Mouse (Mus musculus) hindbrain, postnatal 0 days (tissue): ENCODE data around the gene Ezh1. TPM values are rescaled to one million over a fixed set of nuclear protein-coding genes. Genes with fewer than 3 reads are reported as not detected.

Experiments
- ATAC-seq: fragments of 200-750 bp; cut with Nextera tagmentation; 2 replicates; pipeline ENCODE4 v1.8.0; 2017; ENCODE audit warnings: mild to moderate bottlenecking, moderate TSS enrichment, moderate library complexity
- DNase-seq: peaks from one replicate; pipeline ENCODE4 v3.0.0-alpha.2; 2015; ENCODE audit warnings: low spot score
- H3K27ac ChIP-seq: fragments of 300-500 bp; sonication (generic); 2 replicates; pipeline ENCODE4 v1.5.1; 2014; ENCODE audit warnings: mild to moderate bottlenecking
- H3K27me3 ChIP-seq: fragments of 300-500 bp; sonication (generic); 2 replicates; pipeline ENCODE4 v1.6.1; 2014; ENCODE audit warnings: low read length, mixed read lengths; ENCODE audit not compliant: insufficient read depth
- H3K36me3 ChIP-seq: fragments of 300-500 bp; sonication (generic); 2 replicates; pipeline ENCODE4 v1.6.1; 2014; ENCODE audit warnings: low read length, mixed read lengths; ENCODE audit not compliant: insufficient read depth
- H3K4me1 ChIP-seq: fragments of 300-500 bp; sonication (generic); 2 replicates; pipeline ENCODE4 v1.6.1; 2014; ENCODE audit warnings: antibody characterized with exemption, low read length, mixed read lengths; ENCODE audit not compliant: insufficient read depth
- H3K4me2 ChIP-seq: fragments of 300-500 bp; sonication (generic); 2 replicates; pipeline ENCODE4 v1.6.1; 2014; ENCODE audit warnings: low read depth, mild to moderate bottlenecking, low read length, moderate library complexity, mixed read lengths
- H3K4me3 ChIP-seq: fragments of 300-500 bp; sonication (generic); 2 replicates; pipeline ENCODE4 v1.5.1; 2014; ENCODE audit warnings: low read length
- H3K9ac ChIP-seq: fragments of 300-500 bp; sonication (generic); replicated peaks from 2 replicates; pipeline ENCODE4 v1.6.1; 2014; ENCODE audit warnings: mild to moderate bottlenecking, low read length, moderate library complexity, mixed read lengths
- H3K9me3 ChIP-seq: fragments of 300-500 bp; sonication (generic); 2 replicates; pipeline ENCODE4 v1.6.1; 2016; ENCODE audit warnings: low read length, mixed read lengths
- CTCF ChIP-seq: IDR thresholded peaks from 2 replicates; pipeline ENCODE4 v1.5.1; 2016; ENCODE audit warnings: antibody characterized with exemption, control low read depth, low read depth
- WGBS: fragments of 180-500 bp; shearing (Covaris S2); extraction: QIAGEN DNeasy Blood & Tissue Kit; methylation state at CpG from one replicate; pipeline ENCODE4 v1.1.7; 2014; 5-methylcytosine and 5-hydroxymethylcytosine counted together
- polyA plus RNA-seq: library from polyadenylated mRNA; unstranded; fragments of >200 nt; fragmentation: Nextera tagmentation; extraction: Ambion mirVana; gene quantifications from 2 replicates; pipeline ENCODE4 v1.2.1, GENCODE M21; 2015
- total RNA-seq: library from RNA; depleted of rRNA; stranded (reverse); fragments of >200 nt; gene quantifications from 2 replicates; pipeline ENCODE4 v1.2.3, GENCODE M21; 2014

Ezh1 gene
- total and polyA plus RNA-seq, 2 experiments from 2014 or later = 22.2 to 26.7 TPM

GRCm38 (mm10) chr11:101247521-101248030, 21.3 kb upstream of the Ezh1 start:
- Histone ChIP-seq H3K4me3 (peak overlapping the region; percentile 66; the same call in 1 of the 2 replicates), H3K9ac (no peak overlapping the region), H3K4me2 (peak overlapping the region; percentile 95), H3K27ac (peak overlapping the region; percentile 37; the same call in 1 of the 2 replicates), H3K27me3 (no peaks in the 10 kb centered on the region), H3K4me1 (0 out of 2 replicates have a peak, but pooled peaks cover 4% of the 10 kb centered on the region), H3K36me3 (no peaks in the 10 kb centered on the region), H3K9me3 (no peaks in the 10 kb centered on the region)
- no peak for TF ChIP-seq CTCF
- 83% methylated on average over 6 of the region's 6 CpGs for WGBS
- no peak for ATAC-seq
- no peak for DNase-seq

DNA sequence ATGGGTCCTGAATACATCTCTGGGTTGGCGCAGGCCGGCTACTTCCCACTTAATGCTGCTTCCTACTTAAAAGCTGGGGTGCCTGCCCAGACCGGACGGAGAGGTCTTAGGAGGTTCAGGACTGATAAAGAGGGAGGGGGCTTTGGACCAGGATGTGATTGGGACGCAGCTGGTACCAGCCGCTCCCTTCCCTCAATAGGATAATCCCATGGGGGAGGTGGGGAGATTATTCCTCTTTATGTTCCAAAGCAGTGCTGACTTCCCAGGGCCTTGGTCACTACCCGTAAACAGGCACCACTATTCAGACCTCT, 20.4 kb upstream of the Ezh1 start:
- peak overlapping the region; percentile 64 for H3K27ac ChIP-seq

DNA sequence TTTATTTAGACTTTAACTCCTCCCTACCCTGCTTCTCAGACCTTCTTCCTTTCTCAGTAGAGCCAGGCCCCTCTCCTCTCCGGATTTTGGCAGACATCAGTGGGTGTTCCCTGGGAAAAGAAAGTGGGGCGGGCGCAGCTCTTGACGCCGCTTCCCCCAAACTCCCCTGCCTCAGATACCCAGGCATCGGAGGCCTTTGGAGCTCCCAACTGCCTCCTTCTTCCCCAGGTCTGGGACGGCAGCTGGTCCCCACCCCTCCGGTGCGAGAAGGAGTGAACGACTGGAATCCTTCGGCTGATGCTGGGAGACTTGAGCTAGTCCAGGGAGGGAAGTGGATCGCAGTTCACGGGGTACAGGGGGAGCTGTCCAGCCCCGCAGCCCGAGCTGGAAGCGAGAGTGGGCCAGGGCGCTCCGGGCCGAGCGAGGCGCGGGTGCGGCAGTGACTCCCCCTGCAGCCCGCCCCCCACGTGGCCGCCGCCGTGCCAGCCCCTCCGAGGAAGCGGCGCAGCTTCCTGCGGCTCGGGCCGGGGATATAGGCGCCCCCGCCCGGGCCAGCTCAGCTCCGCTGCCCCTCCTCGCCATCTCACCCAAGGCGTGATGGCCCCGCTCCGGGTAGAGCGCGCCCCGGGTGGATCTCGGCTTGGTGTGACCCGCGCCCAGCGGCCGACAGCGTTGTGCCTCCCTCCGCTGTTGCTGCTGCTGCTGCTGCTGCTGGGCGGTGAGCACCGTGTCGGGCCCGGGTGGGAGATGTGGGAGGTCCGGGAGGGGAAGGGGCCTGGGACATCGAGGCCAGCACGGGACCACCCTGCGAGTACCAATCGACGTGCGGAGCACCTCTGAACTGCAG, 19.8 kb upstream of the Ezh1 start, which contains the start of gene Ramp2:
TSS of gene Ramp2 (plus strand) at position 174 of the 847 bp plus-strand sequence.
- no peaks in the 10 kb centered on the region for H3K9me3 ChIP-seq
- H3K9ac ChIP-seq = peak within 1 kb of the TSS; percentile 67
- H3K4me1 ChIP-seq = 0 out of 2 replicates have a peak, but pooled peaks cover 4% of the 10 kb centered on the region
- DNase-seq = peak; percentile 48
- TF ChIP-seq CTCF = 0 out of 2 replicates have a peak, but pooled peaks have one; percentile 1
- 2% methylated on average over 49 of the region's 63 CpGs for WGBS
- H3K4me2 ChIP-seq = peak within 1 kb of the TSS; percentile 95
- ATAC-seq = peak; percentile 87
- peak within 1 kb of the TSS; percentile 66 for H3K4me3 ChIP-seq
- H3K36me3 ChIP-seq = no peaks in the 10 kb centered on the region
- no peaks in the 10 kb centered on the region for H3K27me3 ChIP-seq
- H3K27ac ChIP-seq = peak within 1 kb of the TSS; percentile 64

More for the DNA sequence above, 20.4 kb upstream of the Ezh1 start:
- Histone ChIP-seq H3K4me3 (peak overlapping the region; percentile 66), H3K4me2 (peak overlapping the region; percentile 95), H3K36me3 (no peaks in the 10 kb centered on the region), H3K9me3 (no peaks in the 10 kb centered on the region), H3K9ac (peak overlapping the region; percentile 67), H3K27me3 (no peaks in the 10 kb centered on the region), H3K4me1 (0 out of 2 replicates have a peak, but pooled peaks cover 4% of the 10 kb centered on the region)
- 4% methylated on average over 7 of the region's 7 CpGs for WGBS
- TF ChIP-seq CTCF = no peak
- no peak for DNase-seq
- ATAC-seq = no peak; the same call in 1 of the 2 replicates

- Histone ChIP-seq H3K27me3 (no peaks in the 10 kb centered on the region), H3K9me3 (no peaks in the 10 kb centered on the region), H3K9ac (no peak overlapping the region), H3K4me3 (no peak overlapping the region), H3K27ac (no peak overlapping the region), H3K36me3 (no peaks in the 10 kb centered on the region), H3K4me2 (no peak overlapping the region), H3K4me1 (0 out of 2 replicates have a peak, but pooled peaks cover 4% of the 10 kb centered on the region)
- no peak for TF ChIP-seq CTCF
- no peak for DNase-seq
- WGBS = 48% methylated on average over 4 of the region's 4 CpGs
- no peak for ATAC-seq
Measured at GRCm38 (mm10) chr11:101245071-101245470, 18.8 kb upstream of the Ezh1 start.

DNA sequence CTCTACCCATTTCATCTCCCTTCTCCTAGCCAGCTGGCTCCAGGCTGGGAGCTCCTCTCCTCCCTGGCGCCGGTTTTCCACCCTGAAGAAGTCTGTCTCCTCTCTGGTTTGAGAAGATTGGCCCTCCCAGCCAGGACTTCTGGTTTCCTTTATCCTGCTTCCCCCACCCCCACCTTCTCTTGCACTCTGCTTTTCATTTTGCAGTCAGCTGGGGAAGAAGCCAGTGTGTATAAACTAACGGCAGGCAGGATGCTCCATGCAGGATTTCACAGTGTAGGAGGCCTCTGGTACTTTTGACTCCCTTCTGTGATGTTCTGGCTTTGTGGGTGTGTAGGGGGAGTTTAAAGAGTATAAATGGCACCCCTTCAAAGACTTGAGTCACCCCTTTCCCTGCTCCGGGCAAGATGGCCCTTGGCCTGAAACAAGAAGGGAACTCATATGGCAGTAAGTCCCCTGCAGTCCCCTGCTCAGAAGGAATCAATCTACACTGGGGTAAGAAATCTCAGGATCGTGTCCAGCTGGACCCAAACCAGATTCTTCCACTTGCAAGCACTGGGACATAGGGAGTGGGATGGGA, 11.9 kb upstream of the Ezh1 start:
- no peaks in the 10 kb centered on the region for H3K27me3 ChIP-seq
- H3K4me3 ChIP-seq = no peak overlapping the region
- DNase-seq (peak; percentile 53), ATAC-seq (peak; percentile 49; the same call in 1 of the 2 replicates)
- WGBS = 35% methylated on average over 5 of the region's 5 CpGs
- H3K9ac ChIP-seq = 0 out of 2 replicates have a peak overlapping the region, but pooled peaks have one; percentile 13
- H3K4me1 ChIP-seq = no peaks in the 10 kb centered on the region
- H3K9me3 ChIP-seq = no peaks in the 10 kb centered on the region
- no peak for TF ChIP-seq CTCF
- no peaks in the 10 kb centered on the region for H3K36me3 ChIP-seq
- H3K27ac ChIP-seq = peak overlapping the region; percentile 59
- no peak overlapping the region for H3K4me2 ChIP-seq

DNA sequence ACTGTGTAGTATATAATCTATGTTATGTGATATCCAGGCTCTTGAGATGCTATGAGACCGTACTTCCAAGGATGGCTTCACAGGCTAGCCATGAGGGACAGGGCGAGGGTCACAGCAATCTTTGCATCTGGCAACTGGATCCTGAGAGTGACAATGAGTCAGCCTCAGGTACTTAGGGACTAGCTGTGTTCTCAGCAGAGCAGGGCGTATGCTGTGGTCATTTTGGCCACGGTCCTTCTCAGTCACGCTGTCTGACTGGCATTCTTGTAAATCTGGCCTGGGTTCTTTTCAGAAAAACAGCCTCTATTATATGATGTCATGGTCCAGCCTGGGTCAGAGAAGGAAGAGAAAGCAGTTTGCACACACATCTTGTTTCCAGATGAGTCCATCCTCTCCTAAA, 10.5 kb upstream of the Ezh1 start:
- DNase-seq (no peak), ATAC-seq (no peak)
- Histone ChIP-seq H3K27me3 (no peaks in the 10 kb centered on the region), H3K36me3 (no peaks in the 10 kb centered on the region), H3K4me2 (no peak overlapping the region), H3K4me1 (no peaks in the 10 kb centered on the region), H3K4me3 (no peak overlapping the region), H3K27ac (no peak overlapping the region), H3K9me3 (no peaks in the 10 kb centered on the region), H3K9ac (no peak overlapping the region)
- no peak for TF ChIP-seq CTCF
- 94% methylated on average over 5 of the region's 5 CpGs for WGBS
